Mouse (Mus musculus): Measurements from ENCODE around the gene Prmt7.
"Not testable (repeated sequence)": the region's sequence is repeated elsewhere in the genome, so short reads cannot be mapped to it uniquely, and the experiment has no call there.

Prmt7 gene

DNA sequence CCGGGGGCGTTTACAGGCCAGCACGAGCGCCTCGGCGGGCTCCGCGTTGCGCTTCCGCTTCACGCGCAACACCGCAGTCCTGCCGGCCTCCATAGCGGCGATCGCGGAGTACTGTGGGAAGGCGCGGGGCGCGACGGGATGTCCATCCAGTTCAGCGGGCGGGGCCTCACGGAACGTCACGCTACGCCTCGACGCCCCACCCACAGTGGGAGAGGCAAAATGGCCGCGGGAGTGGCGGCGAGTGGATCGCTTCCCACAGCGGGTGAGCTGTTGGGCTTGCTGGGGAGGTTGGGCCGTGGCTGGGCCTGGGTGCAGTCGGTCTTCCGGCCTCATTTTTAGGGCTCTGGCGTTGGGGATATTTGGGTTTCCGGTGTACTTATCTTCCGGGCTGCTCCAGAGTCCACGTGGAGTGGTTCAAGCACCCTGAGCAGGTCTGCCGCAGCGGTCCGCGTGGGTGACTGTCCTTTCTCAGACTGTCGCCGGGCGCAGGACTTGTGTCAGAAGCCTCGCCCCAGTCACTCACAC, at the start of gene Prmt7, which contains the start of gene Slc7a6os:
Gene Prmt7, plus strand, starts transcription at position 116 of the 525 bp plus-strand sequence.
Gene Slc7a6os, minus strand, starts transcription at position 115 of the 525 bp plus-strand sequence.
- peak; percentile 84 for DNase-seq (ENCODE audit: low spot score)

DNA sequence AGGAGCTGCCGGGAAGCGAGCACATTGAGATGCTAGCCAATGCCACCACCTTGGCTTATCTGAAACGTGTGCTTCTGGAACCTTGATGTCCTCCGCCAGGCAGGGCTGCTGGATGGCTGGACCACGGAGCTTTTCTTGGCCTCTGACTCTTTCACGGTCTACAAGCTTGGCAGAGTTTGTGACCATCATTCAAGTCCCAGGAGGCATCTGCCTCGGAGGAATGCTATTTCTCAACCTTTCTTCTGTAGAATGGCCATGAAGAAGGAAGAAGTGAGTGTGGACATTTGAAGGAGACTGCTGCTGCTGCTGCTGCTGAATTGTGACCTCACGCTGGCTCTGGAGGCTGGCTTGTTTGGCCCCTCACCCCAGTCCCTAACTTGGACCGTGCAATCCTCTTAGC, 47.5 kb upstream of the Prmt7 start:
- no peak for DNase-seq (ENCODE audit: low spot score)

DNA sequence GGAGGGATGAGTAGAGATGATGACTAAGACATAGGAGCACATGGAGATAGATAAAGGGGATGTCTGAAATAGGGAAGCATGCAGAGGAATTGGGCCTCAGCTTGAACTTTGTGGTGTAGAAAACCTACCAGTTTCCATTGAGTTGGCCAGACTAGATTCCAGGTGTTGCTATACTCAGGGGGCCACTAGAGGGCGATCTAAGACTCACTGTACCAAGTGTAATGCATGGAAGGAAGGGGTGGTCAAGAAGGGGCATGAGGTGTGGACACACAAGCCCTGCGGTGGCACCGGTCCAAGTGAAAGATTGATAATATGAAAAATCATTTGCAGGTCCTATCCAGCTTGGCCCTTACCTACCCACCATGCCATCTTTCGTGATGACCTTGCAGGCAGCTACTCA, 45.3 kb upstream of the Prmt7 start:
- no peak for DNase-seq (ENCODE audit: low spot score)

DNA sequence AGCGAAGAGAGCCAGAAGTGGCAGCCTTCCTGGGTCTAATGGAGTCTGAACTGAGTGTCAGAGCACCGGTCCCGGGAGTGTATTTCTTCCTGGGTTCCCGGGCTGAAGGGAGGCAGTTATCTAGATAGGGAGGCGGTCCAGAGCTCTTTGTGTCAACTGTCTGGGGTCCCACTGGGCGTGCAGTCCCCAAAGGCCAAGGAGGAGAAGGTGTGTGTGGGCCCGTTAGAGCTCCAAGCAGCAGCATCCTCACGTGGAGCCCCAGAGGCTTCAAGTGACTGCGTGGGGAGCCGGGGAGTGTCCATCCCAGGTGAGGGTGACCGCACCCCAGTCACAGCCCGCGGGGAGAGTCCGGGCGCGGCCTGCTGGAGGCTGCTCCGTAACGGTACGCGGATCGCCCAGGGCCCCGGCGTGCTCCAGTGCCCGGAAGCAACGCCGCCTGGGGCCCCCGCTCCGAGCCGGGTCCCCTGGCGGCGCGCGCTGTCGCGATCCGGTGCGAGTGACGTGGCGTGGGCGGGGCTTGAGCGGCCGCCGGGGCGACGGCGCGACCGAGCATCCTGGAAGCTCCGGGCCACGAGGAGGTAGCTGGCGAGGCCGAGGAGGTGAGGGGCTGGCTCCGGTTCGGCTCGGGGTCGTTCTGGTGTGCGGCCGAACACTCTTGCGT, 42.2 kb upstream of the Prmt7 start, which contains the start of gene Slc7a6:
Gene Slc7a6, plus strand, starts transcription at position 502 of the 661 bp plus-strand sequence.
- peak; percentile 46 for DNase-seq (ENCODE audit: low spot score)

DNA sequence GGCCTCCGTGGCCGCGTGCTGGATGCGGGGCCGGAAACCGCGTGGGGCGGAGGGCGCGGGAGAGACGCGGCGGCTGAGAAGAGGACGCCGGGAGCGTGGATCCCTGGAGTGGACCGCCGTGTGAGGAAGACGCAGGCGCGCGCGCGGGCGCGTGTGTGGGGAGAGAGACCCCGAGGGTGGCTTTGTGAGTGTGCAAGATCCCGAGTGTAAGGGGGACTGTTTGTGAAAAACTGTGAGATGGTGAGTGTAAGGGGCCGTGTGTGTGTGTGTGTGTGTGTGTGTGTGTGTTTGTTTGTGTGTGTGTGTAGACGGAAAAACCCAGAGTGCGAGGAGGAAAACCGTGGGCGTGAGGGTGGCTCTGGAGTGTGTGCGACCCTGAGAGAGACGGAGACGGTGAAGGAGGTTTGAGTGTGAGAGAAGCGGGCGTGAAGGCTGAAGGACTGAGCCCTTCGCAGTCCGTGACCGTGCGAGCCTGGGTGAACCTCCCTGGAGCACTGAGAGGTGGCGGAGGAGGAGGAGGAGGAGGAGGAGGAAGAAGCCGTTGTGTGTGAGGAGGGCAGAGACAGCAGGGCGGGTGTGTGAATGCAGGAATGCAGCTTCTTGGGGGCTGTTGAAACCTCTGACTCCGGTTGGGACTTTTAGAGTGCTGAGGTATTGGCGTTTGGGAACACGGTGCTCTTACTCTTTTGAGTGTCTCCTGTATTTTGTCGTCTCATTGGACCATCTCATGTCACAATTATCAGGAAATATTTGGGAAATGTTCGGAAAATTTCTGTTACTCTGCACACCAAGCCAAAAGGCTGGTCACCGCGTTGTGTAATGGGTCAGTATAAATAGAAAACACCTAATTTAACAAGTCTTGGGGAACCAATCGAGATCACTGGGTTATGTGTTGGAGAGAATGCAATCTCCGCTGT, 41.5 kb upstream of the Prmt7 start:
- no peak for DNase-seq (ENCODE audit: low spot score)

DNA sequence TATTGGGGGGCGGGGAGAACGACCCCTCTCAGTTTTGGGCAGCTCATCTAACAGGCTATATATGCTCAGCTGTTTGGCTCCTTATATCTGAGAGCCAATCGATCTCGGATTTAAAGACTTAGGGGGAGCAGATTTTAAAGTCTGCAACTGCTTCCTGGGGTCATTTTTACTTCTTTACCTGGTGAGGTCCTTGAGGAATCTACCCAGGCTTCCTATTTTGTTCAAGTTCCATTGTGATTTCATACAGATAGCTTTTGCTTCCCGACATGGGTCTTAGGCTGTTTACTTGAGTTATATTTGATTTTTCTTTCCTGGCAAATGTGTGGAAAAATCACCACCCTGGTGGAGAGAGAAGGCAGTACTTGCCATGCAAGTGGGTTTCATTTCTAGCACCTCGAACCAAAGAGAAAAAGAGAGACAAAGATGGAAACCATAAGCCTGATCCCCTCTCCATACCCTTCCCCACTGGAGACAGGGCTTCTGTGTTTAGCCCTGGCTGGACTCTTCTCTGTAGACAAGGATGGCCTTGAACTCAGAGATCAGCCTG, 40.7 kb upstream of the Prmt7 start:
- DNase-seq (ENCODE audit: low spot score), result no peak

DNA sequence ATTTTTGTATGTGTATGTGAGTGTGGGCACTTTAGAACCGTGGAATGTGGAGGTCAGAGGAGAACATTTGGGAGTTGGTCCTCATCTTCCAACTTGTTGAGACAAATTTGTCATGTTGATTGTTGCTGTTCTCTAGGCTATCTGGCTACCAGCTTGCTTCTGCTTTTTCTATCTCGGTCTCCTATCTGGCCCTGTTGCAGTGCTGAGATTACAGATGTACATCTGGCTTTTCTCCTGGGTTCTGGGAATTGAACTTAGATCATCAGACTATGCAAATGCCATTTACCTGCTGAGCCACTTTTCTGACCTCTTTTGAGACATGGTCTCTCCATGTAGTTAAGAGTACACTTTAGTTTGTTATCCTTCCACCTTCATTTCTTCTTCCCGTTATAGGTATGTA, 37.2 kb upstream of the Prmt7 start:
- no peak for DNase-seq (ENCODE audit: low spot score)

DNA sequence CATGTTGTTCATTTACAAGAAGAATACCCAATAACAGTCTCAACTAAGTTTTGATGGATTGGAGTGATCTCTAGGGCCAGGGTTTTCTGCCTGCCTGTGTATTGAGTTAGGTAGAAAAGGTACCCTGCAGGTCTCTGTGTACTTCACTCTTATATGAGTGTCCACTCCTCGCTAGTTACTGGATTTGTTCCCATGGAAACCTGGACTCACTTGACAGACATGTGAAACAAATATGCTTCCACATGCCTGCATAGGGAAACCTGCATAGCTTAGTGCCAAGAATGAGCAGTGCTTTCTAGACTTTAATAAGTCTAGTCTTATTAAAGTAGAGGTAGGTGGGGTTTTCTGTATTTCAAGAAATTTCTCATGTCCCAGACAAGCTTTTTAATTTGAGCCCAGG, 33.8 kb upstream of the Prmt7 start:
- DNase-seq (ENCODE audit: low spot score), result no peak

DNA sequence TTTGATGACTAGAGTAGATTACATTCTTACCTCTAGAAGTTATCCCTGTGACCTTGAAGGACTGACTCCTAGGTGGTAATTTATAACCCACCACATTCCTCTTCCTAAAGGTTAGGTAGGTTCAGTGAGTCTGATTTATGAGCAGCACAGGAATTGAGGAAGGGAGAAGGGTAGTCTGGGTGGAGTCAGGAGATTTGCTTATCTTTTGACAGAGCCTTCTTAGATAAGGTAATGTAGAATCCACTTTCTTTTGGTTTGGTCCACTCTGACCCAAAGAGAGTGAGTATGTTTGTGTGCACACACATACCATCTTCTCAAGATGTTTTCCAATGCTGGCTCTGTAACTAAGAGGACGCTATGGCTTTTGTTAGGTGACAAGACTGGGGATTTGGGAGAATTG, 33.1 kb upstream of the Prmt7 start:
- no peak for DNase-seq (ENCODE audit: low spot score)

DNA sequence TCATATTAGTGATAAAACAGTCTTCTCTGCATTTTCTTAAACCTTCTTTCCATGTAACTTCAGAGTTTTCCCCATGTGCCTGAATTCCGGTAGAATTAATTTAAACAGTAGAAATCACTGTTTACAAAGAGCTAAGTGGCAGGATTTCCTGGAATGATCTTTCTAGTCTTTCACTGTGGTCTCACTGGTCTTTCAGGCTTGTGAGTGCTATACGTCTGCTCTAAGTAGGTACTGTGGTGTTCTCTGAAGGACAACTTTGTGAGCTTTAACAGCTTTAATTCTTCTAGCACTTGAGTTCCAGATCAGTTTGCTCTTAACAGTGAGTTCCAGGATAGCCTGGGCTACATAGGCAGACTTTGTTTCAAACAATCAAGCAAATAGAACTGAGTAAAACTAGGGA, 32.3 kb upstream of the Prmt7 start:
- no peak for DNase-seq (ENCODE audit: low spot score)

DNA sequence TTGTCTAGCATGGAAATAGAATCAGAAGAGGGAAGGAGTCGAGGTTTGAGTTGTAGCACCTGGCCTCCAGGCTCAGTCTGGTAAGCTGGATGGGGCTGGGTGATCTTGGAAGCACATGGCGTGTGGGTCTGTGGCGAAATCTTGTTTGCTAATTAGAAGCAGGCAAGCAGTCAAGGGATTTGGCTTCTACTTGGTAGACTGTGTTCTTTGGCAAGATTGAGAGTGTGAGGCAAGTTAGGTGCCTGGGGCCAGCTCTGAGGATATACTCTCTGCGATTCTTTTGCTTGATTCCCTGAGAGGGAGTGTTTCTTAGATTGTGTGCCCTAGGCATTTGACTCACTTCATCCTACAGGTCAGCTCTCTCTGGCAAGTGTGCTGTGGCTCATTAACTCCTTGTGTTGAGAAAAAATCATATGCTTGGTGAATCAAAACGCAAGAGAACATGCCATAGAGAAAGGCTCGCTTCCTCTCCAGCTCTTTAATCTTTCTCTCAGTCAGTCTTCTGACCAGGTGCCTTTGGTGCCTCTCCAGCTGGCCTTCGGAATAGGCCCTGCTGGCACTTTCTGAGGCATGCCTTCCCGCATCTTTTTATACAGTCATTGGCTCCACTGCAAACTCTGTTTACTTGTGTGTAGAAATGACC, 25.0 kb upstream of the Prmt7 start:
- DNase-seq (ENCODE audit: low spot score), result no peak

DNA sequence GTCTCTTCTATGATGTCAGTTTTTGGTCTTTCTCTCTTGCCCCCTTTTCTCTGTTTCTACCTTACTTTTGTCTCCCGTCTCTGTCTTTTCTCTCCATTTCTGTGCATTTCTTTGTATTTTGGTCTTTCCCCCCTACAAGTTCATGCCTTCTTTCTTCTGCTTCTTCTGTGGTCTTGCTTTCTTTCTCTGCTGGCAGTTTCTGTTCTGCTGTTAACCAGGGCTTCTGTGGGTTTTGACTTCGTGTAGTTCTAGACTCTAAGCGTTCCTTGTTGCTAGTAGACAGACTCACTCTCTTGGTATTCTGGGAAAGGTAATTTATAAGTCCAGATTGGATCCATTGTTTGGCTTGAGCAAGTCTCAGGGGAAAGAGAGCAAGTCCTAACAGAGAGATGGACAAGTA, 24.3 kb upstream of the Prmt7 start:
- no peak for DNase-seq (ENCODE audit: low spot score)

DNA sequence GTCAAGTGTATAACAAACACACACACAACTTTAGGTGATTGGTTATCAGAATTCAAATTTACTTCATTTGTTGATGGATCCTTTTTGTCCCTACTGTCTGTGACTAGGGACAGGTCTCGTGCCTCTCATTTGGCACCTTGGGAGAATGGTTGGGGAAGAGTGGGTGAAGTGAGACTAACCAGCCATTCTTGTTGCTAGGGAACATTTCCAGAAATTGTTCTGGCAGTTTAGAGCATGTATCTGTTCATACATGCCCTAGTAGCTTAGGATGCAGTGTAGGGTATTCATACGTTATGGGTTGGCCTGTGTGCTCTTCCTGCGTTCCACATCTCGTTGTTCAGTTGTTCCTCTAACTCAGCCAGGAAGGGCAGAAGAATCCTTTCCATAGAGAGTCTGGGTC, 21.6 kb upstream of the Prmt7 start:
- no peak for DNase-seq (ENCODE audit: low spot score)

DNA sequence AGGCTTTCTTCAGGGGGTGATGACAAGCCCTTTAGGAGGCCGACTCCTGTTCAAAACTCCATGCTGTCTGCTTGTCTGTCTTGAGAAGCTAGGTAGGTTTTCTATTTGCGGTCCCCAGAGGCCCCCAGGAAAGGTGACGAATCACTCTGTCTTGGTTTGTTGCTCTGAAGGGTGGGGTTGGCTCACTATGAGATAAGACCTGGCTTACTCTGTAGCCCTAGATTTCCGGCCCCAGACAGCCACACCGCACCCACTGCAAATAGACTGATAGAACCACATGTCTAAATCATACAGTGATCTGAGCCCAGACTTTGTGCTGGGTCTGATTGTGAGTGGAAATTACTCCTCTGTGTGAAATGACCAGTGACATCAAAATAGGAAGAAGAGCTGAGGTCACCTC, 19.1 kb upstream of the Prmt7 start:
- no peak for DNase-seq (ENCODE audit: low spot score)

DNA sequence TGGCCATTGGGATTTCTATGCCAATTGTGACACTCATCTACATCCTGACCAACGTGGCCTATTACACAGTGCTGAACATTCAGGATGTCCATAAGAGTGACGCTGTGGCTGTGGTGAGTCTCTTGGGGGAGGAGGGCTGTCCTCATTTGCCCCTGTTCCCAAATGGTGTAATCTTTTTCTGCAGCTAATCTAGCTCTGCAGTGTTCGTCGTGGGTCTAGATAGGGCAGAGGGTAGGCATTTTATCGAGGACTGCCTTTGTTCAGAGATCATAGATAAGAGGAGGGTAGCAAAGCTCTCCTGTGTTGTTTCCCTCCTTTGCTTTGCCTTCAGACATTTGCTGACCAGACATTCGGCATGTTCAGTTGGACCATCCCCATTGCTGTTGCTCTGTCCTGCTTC, 17.6 kb upstream of the Prmt7 start:
- DNase-seq (ENCODE audit: low spot score), result no peak

DNA sequence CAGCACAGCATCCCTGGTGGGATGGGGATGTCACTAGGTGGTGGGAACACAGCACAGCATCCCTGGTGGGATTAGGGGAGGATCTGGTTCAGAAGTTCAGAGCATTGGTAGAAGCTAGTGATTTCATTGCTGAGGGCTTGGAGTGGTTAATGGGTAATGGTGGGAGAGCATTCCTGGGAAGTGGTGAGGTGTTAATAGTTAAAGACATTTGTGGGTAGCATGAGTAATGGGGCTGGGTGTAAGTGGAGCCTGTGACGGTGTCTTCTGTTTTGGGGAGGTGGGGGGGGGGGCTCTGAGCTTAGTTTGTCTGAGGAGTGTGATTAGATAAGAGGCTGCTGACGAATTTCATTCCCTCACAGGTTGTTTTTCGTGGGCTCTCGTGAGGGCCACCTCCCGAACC, 16.7 kb upstream of the Prmt7 start:
- no peak for DNase-seq (ENCODE audit: low spot score)

DNA sequence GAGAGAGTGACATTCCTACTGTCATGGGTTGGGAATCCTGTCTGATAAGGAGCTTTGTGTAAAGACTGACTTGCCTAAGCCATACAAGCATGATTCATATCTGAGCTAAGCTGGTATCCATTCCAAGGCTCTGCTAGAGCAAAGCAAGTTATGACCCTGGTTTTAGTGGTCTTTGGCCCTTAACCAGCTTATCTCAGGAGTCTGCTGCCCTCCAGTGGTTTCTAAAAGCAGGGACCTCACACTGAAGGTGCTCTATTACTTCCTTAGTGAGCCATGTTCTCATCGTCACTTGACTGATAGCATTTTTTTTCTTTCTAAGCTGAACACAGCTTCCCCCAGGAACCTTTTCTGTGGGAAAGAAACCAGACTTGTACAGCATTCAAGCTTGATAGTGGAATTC, 12.0 kb upstream of the Prmt7 start:
- no peak for DNase-seq (ENCODE audit: low spot score)

DNA sequence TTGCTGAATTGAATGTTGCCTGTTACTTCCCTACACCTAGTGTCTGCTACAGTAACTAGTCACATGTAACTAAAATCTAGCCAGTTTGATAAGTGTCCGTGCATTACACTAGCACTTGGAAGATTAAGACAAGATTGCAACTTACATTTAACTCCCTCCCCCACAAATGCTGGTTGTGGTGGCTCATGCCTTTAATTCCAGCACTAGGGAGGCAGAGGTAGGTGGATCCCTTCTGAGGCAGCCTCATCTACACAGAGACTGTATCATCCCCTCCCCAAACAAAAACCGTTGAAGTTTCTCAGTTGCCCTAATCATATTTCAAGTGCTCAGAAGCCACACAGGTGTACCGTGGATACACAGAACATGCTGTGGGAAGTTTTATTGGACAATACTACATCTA, 11.1 kb upstream of the Prmt7 start:
- not testable (repeated sequence) for DNase-seq (ENCODE audit: low spot score)

DNA sequence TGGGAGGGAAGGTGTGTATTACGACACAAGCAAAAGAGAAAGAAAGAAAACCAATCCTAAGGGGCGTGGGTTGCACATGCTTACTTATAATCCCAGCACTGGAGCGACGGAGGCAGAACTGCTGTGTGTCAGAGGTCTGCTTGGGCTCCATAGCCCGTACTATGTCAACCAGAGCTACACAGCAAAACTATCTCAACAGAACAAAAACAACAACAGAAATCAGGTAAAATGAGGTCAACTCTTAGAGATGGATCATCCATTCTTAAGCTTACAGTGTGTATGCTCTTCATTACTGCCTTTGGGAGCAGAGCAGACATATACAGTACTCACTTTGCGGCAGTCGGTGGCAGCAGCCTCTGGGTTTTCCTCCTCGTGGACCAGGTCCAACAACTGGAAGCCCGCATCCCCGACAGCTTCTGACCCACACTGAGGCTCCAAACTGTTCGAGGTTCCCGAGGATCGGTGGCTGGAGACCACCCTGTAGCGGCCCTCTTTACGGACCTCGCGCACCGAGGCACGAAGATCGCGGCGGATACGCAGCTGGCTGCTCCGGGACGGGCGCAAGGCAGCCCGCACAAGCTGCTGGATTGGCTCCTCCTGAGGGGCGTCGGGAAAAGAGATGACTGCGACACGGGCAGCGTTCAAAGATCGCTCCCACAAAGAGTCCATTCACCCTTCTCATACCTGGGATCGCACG, 553 bp upstream of the Prmt7 start:
- peak; percentile 18 for DNase-seq (ENCODE audit: low spot score)

DNA sequence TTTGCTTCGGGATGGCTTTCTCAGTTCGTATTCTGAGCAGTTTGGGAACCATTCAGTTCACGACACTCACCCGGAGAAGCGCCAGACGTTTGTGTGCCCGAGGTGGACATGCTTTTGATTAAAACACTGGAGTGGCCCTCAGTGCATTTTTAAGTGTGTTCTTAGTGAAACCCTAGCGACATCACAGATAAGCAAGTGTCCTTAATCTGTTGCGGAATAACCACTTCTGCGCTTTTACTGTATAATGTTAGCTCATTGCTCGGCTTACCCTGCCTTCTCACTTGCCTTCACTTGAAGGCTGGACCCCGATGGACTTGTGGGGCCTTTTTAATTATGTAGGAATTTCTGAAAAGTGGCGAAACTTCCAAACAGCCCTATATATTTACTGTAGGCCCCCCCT, 685 bp downstream of the Prmt7 start:
- DNase-seq (ENCODE audit: low spot score), result no peak

DNA sequence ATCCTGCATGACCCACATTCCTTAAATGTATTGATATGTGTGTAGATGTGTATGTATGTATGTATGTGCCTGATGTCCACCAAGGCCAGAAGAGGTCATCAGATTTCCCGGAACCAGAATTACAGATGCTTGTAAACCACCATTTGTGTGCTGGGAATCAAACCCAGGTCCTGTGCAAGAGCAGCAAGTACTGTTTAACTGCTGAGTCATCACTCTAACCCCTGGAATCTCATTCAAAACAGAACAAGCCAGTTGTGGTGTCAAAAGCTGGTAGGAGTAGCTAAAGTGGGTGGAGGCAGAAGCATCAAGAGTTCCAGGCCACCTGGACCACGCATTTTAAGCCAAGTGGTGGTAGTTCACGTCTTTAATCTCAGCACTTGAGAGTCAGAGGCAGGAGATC, 3.2 kb downstream of the Prmt7 start:
- no peak for DNase-seq (ENCODE audit: low spot score)

DNA sequence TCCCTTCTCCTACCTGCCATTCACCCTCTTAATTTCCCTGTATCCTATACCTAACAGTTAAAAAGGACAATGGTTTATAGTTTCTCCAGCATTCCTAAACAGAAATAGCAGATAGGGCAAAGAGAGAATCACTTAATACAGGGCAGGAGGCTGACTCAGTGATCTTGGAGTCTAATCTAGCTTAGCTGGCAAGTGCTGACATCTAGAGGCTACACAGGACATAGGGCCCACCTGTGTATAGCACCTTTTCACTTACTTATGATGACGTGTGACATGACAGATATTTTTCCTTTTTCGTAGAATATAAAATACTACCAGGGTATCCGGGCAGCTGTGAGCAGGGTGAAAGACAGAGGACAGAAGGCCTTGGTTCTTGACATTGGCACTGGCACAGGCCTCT, 8.9 kb downstream of the Prmt7 start:
- no peak for DNase-seq (ENCODE audit: low spot score)
